Mouse (Mus musculus) embryonic facial prominence, embryonic 14.5 days (tissue): Measurements from ENCODE around the gene 9230112D13Rik. TPM values are rescaled to one million over a fixed set of nuclear protein-coding genes. Genes with fewer than 3 reads are reported as not detected.

Source experiments
- ATAC-seq: fragments of 200-750 bp; cut with Nextera tagmentation; 2 replicates; pipeline ENCODE4 v1.8.0; 2017; ENCODE audit warnings: low read depth, moderate number of reproducible peaks, moderate TSS enrichment
- DNase-seq: peaks from one replicate; pipeline ENCODE4 v3.0.0-alpha.2; 2015; ENCODE audit warnings: low spot score
- H3K27ac ChIP-seq: fragments of 300-500 bp; sonication (generic); replicated peaks from 2 replicates; pipeline ENCODE4 v1.5.1; 2014; ENCODE audit warnings: low read depth, mild to moderate bottlenecking, low read length, moderate library complexity
- H3K27me3 ChIP-seq: fragments of 300-500 bp; sonication (generic); replicated peaks from 2 replicates; pipeline ENCODE4 v1.6.1; 2014; ENCODE audit warnings: low read length; ENCODE audit not compliant: control insufficient read depth, insufficient read depth
- H3K36me3 ChIP-seq: fragments of 300-500 bp; sonication (generic); 2 replicates; pipeline ENCODE4 v1.6.1; 2014; ENCODE audit warnings: low read length, mixed read lengths; ENCODE audit not compliant: control insufficient read depth, insufficient read depth
- H3K4me1 ChIP-seq: fragments of 300-500 bp; sonication (generic); 2 replicates; pipeline ENCODE4 v1.6.1; 2014; ENCODE audit warnings: antibody characterized with exemption, low read length; ENCODE audit not compliant: control insufficient read depth, insufficient read depth
- H3K4me2 ChIP-seq: fragments of 300-500 bp; sonication (generic); 2 replicates; pipeline ENCODE4 v1.6.1; 2014; ENCODE audit warnings: low read depth, mild to moderate bottlenecking, low read length, moderate library complexity, mixed read lengths
- H3K4me3 ChIP-seq: fragments of 300-500 bp; sonication (generic); 2 replicates; pipeline ENCODE4 v1.5.1; 2014; ENCODE audit warnings: low read depth, mild to moderate bottlenecking, low read length
- H3K9ac ChIP-seq: fragments of 300-500 bp; sonication (generic); 2 replicates; pipeline ENCODE4 v1.6.1; 2014; ENCODE audit warnings: low read depth, mild to moderate bottlenecking, low read length, moderate library complexity, mixed read lengths
- H3K9me3 ChIP-seq: fragments of 300-500 bp; sonication (generic); 2 replicates; pipeline ENCODE4 v1.6.1; 2016; ENCODE audit warnings: low read length; ENCODE audit not compliant: control insufficient read depth
- WGBS: fragments of 180-500 bp; shearing (Covaris S2); extraction: QIAGEN DNeasy Blood & Tissue Kit; methylation state at CpG from one replicate; pipeline ENCODE4 v1.1.7; 2014; 5-methylcytosine and 5-hydroxymethylcytosine counted together
- polyA plus RNA-seq: library from polyadenylated mRNA; unstranded; fragments of >200 nt; fragmentation: Nextera tagmentation; extraction: Ambion mirVana; gene quantifications from 2 replicates; pipeline ENCODE4 v1.2.1, GENCODE M21; 2014

Gene 9230112D13Rik
- polyA plus RNA-seq, 1 experiment from 2014 or later = not detected

GRCm38 (mm10) chr14:34533537-34533936 lies 10.9 kb upstream of the 9230112D13Rik start:
- WGBS = 81% methylated on average over 5 of the region's 5 CpGs
- ATAC-seq = no peak
- peaks cover 9% of the 10 kb centered on the region; the same call in 1 of the 2 replicates for H3K9me3 ChIP-seq
- H3K27ac ChIP-seq = no peak overlapping the region
- H3K36me3 ChIP-seq = no peaks in the 10 kb centered on the region
- no peaks in the 10 kb centered on the region for H3K27me3 ChIP-seq
- H3K4me2 ChIP-seq = no peak overlapping the region
- no peak overlapping the region for H3K4me3 ChIP-seq
- no peaks in the 10 kb centered on the region for H3K4me1 ChIP-seq
- no peak for DNase-seq
- H3K9ac ChIP-seq = no peak overlapping the region

- H3K36me3 ChIP-seq = no peaks in the 10 kb centered on the region
- 59% methylated on average over 6 of the region's 6 CpGs for WGBS
- H3K4me3 ChIP-seq = no peak overlapping the region
- no peaks in the 10 kb centered on the region; the same call in 1 of the 2 replicates for H3K4me1 ChIP-seq
- H3K9me3 ChIP-seq = peaks cover 9% of the 10 kb centered on the region; the same call in 1 of the 2 replicates
- no peak overlapping the region for H3K4me2 ChIP-seq
- H3K27me3 ChIP-seq = no peaks in the 10 kb centered on the region
- H3K9ac ChIP-seq = no peak overlapping the region
- H3K27ac ChIP-seq = no peak overlapping the region
- ATAC-seq (no peak), DNase-seq (no peak)
Observed at GRCm38 (mm10) chr14:34532536-34532935, 9.9 kb upstream of the 9230112D13Rik start.

GRCm38 (mm10) chr14:34528804-34529203 lies 6.2 kb upstream of the 9230112D13Rik start:
- Histone ChIP-seq H3K9me3 (peaks cover 6% of the 10 kb centered on the region; the same call in 1 of the 2 replicates), H3K36me3 (no peaks in the 10 kb centered on the region), H3K4me2 (no peak overlapping the region), H3K27me3 (no peaks in the 10 kb centered on the region), H3K27ac (no peak overlapping the region), H3K9ac (no peak overlapping the region), H3K4me1 (no peaks in the 10 kb centered on the region; the same call in 1 of the 2 replicates), H3K4me3 (no peak overlapping the region)
- ATAC-seq (no peak), DNase-seq (no peak)
- 62% methylated on average over 8 of the region's 8 CpGs for WGBS

DNA sequence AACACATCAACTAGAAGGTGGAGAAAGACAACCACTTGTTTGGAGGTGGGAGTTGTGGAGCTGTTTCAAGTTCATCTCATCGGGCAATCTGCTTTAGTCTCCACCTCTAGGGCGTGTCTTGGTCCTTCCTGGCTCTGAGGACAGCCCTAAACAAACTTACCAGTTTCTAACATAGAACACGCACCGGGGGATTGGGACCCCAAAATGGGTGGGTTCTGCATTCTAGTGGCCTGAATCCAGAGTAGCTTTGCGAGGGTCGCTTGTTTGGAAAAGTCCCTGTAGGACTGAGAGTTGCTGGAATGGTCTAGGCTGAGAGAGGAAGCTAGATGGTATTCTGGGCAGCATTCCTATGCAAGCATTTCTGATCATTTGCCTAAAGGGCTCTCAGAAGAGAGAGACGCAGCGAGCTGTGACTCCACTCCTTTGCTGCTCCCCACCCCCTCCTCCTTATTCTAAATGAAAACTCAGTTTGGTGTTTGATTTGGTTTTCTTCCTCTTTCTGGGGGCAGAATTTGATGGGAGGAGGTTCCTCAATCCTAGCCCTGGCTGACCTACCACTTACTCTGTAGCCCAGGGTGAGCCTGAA lies 4.5 kb downstream of the 9230112D13Rik start:
- Histone ChIP-seq H3K4me2 (no peak overlapping the region), H3K4me3 (no peak overlapping the region), H3K27ac (no peak overlapping the region), H3K9ac (no peak overlapping the region), H3K36me3 (no peaks in the 10 kb centered on the region), H3K4me1 (no peaks in the 10 kb centered on the region), H3K9me3 (no peaks in the 10 kb centered on the region), H3K27me3 (no peaks in the 10 kb centered on the region)
- no peak for DNase-seq
- 76% methylated on average over 8 of the region's 8 CpGs for WGBS
- no peak for ATAC-seq

DNA sequence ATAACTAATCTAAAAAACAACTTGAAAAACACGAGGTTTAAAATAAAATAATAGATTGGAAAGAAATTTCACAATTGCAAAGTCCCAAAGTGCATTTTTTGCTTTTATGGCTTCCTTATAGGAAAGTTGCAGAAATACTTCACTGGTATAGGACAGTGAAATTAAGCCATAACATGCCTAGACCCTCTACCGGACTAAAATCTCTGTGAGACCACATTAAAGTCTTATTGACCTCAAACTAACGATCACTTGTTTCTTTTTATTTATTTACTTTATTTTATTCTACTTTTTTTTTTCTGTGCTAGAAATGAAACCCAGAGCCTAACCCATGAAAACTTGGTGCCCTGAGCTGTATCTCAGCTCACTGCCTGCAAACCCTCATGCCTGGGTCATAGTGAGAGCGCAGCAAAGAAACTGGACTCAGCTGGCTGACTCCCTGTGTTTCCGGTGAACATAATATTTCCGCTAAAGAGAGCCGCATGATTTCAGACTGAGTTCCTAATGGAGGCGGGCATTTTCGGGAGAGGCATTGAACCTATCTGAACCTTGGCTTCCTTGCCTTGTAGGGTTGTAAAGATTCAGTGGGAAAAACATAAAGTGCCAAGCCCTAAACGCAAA lies 5.5 kb downstream of the 9230112D13Rik start:
- no peaks in the 10 kb centered on the region for H3K9me3 ChIP-seq

DNA sequence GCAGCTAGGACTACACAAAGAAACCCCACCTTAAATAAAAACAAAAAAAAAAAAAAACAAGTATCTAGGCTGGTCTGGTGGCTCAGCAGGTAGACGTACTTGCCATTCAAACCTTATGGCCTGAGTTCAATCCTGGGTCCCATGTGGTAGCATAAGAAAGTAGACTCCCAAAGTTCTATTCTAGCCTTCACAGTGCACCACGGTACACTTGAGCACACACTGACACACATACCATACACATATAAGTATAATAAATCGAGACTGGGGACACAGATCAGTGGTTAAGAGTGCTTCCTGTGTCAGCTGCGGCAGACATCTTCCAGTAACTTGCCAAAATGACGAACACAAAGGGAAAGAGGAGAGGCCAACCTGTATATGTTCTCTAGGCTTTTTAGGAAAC lies 6.7 kb downstream of the 9230112D13Rik start:
- Histone ChIP-seq H3K4me2 (no peak overlapping the region), H3K9ac (no peak overlapping the region), H3K36me3 (no peaks in the 10 kb centered on the region), H3K27me3 (no peaks in the 10 kb centered on the region), H3K4me3 (no peak overlapping the region), H3K4me1 (no peaks in the 10 kb centered on the region), H3K9me3 (no peaks in the 10 kb centered on the region), H3K27ac (no peak overlapping the region)
- ATAC-seq (no peak), DNase-seq (no peak)
- WGBS = 88% methylated on average over 5 of the region's 5 CpGs

More for the DNA sequence above, 5.5 kb downstream of the 9230112D13Rik start:
- no peak overlapping the region for H3K4me2 ChIP-seq
- ATAC-seq (no peak), DNase-seq (no peak)
- H3K36me3 ChIP-seq = no peaks in the 10 kb centered on the region
- H3K4me1 ChIP-seq = no peaks in the 10 kb centered on the region
- no peaks in the 10 kb centered on the region for H3K27me3 ChIP-seq
- no peak overlapping the region for H3K27ac ChIP-seq
- no peak overlapping the region for H3K4me3 ChIP-seq
- WGBS = 78% methylated on average over 10 of the region's 10 CpGs
- H3K9ac ChIP-seq = no peak overlapping the region

GRCm38 (mm10) chr14:34514120-34514519 lies 8.5 kb downstream of the 9230112D13Rik start:
- 37% methylated on average over 6 of the region's 6 CpGs for WGBS
- no peak for ATAC-seq
- H3K4me3 ChIP-seq = no peak overlapping the region
- no peak overlapping the region for H3K9ac ChIP-seq
- no peaks in the 10 kb centered on the region for H3K27me3 ChIP-seq
- no peak overlapping the region for H3K27ac ChIP-seq
- no peaks in the 10 kb centered on the region for H3K9me3 ChIP-seq
- H3K36me3 ChIP-seq = no peaks in the 10 kb centered on the region
- no peaks in the 10 kb centered on the region for H3K4me1 ChIP-seq
- no peak overlapping the region for H3K4me2 ChIP-seq
- no peak for DNase-seq

- WGBS = 79% methylated on average over 4 of the region's 4 CpGs
- no peak overlapping the region for H3K9ac ChIP-seq
- ATAC-seq (no peak), DNase-seq (no peak)
- H3K27me3 ChIP-seq = no peaks in the 10 kb centered on the region
- no peaks in the 10 kb centered on the region for H3K9me3 ChIP-seq
- no peak overlapping the region for H3K4me3 ChIP-seq
- H3K4me1 ChIP-seq = peaks cover 11% of the 10 kb centered on the region
- no peaks in the 10 kb centered on the region for H3K36me3 ChIP-seq
- H3K27ac ChIP-seq = no peak overlapping the region
- H3K4me2 ChIP-seq = no peak overlapping the region
Observed at GRCm38 (mm10) chr14:34512602-34513001, 10.0 kb downstream of the 9230112D13Rik start.

- H3K4me1 ChIP-seq = peaks cover 11% of the 10 kb centered on the region
- no peak overlapping the region for H3K4me2 ChIP-seq
- no peak for ATAC-seq
- no peaks in the 10 kb centered on the region for H3K9me3 ChIP-seq
- WGBS = 67% methylated on average over 11 of the region's 11 CpGs
- H3K4me3 ChIP-seq = no peak overlapping the region
- H3K36me3 ChIP-seq = no peaks in the 10 kb centered on the region
- no peak overlapping the region for H3K9ac ChIP-seq
- DNase-seq = peak; percentile 32
- no peaks in the 10 kb centered on the region for H3K27me3 ChIP-seq
- H3K27ac ChIP-seq = no peak overlapping the region
Observed at GRCm38 (mm10) chr14:34511901-34512300, 10.7 kb downstream of the 9230112D13Rik start.
